Mouse (Mus musculus) CH12.LX (cell line): ENCODE results near the gene Tecta. TPM values are rescaled to one million over a fixed set of nuclear protein-coding genes. Genes with fewer than 3 reads are reported as not detected.

Experiments
- DNase-seq: peaks from one replicate; pipeline ENCODE4 v3.0.0-alpha.2; 2013; ENCODE audit errors: extremely low read depth
- H3K27ac ChIP-seq: 2 replicates; pipeline ENCODE4 v1.5.1; 2012; ENCODE audit warnings: low read depth, mild to moderate bottlenecking, control low read depth, moderate library complexity; ENCODE audit not compliant: insufficient read depth
- H3K27me3 ChIP-seq: replicated peaks from 2 replicates; pipeline ENCODE3; 2012; ENCODE audit warnings: inconsistent platforms
- H3K36me3 ChIP-seq, 2 experiments: replicated peaks in 1 of 2; 2 replicates each; pipeline versions ENCODE3 to v1.6.1; 2012; ENCODE audit warnings: inconsistent platforms in 1 of 2, low read length in 1 of 2, mild to moderate bottlenecking in 1 of 2, mixed read lengths in 1 of 2, moderate library complexity in 1 of 2; ENCODE audit not compliant: control insufficient read depth in 1 of 2, insufficient read depth in 1 of 2
- H3K4me1 ChIP-seq, 2 experiments: 2 replicates each; pipeline ENCODE4 v1.6.1; 2012; ENCODE audit warnings: inconsistent platforms in 1 of 2, moderate library complexity in 1 of 2; ENCODE audit not compliant: insufficient read depth in 2 of 2, control insufficient read depth in 1 of 2
- H3K4me2 ChIP-seq: 2 replicates; pipeline ENCODE4 v1.6.1; 2012; ENCODE audit warnings: low read depth, mild to moderate bottlenecking, control low read depth; ENCODE audit not compliant: poor library complexity, insufficient read depth, severe bottlenecking
- H3K4me3 ChIP-seq, 3 experiments: fragments of 150-350 bp in 1 of 3; sonication (generic) in 1 of 3; replicated peaks in 1 of 3; 2 replicates each; pipeline versions ENCODE3 to v1.5.1; 2011 to 2012; ENCODE audit warnings: low read depth in 2 of 3, low read length in 2 of 3, mild to moderate bottlenecking in 2 of 3, moderate library complexity in 2 of 3, control low read depth in 1 of 3, improper control_type of control experiment in 1 of 3, inconsistent platforms in 1 of 3, mixed read lengths in 1 of 3; ENCODE audit not compliant: poor library complexity in 1 of 3
- H3K79me2 ChIP-seq: replicated peaks from 2 replicates; pipeline ENCODE4 v1.6.1; 2012; ENCODE audit warnings: mild to moderate bottlenecking, moderate library complexity; ENCODE audit not compliant: control insufficient read depth, poor library complexity, insufficient read depth, severe bottlenecking; ENCODE audit errors: extremely low read depth
- H3K9ac ChIP-seq: 2 replicates; pipeline ENCODE4 v1.6.1; 2012; ENCODE audit warnings: low read depth, mild to moderate bottlenecking, control low read depth, moderate library complexity; ENCODE audit not compliant: insufficient read depth
- H3K9me3 ChIP-seq: replicated peaks from 2 replicates; pipeline ENCODE3; 2012; ENCODE audit warnings: low read length, inconsistent platforms, mixed read lengths
- CHD1 ChIP-seq: IDR thresholded peaks from 2 replicates; pipeline ENCODE4 v1.6.1; 2012; ENCODE audit warnings: low read depth, low read length, improper control_type of control experiment, inconsistent platforms
- CTCF ChIP-seq, 2 experiments: IDR thresholded peaks in 1 of 2; conservative IDR thresholded peaks in 1 of 2; 2 replicates each; pipeline ENCODE4 v1.5.1; 2011 to 2012; ENCODE audit warnings: low read depth in 2 of 2, low read length in 2 of 2, improper control_type of control experiment in 1 of 2, inconsistent platforms in 1 of 2, mild to moderate bottlenecking in 1 of 2, moderate library complexity in 1 of 2
- E2F4 ChIP-seq: IDR thresholded peaks from 2 replicates; pipeline ENCODE4 v1.6.1; 2011; ENCODE audit warnings: low read depth, low read length, improper control_type of control experiment; ENCODE audit not compliant: insufficient replicate concordance
- EP300 ChIP-seq: IDR thresholded peaks from 2 replicates; pipeline ENCODE4 v1.6.1; 2011; ENCODE audit warnings: low read length, improper control_type of control experiment
- ETS1 ChIP-seq: conservative IDR thresholded peaks from 2 replicates; pipeline ENCODE4 v1.6.1; 2012; ENCODE audit warnings: low read depth, mild to moderate bottlenecking, inconsistent platforms, low read length, improper control_type of control experiment, moderate library complexity
- GABPA ChIP-seq: IDR thresholded peaks from 2 replicates; pipeline ENCODE4 v1.6.1; 2012; ENCODE audit warnings: low read depth, low read length, improper control_type of control experiment, inconsistent platforms; ENCODE audit not compliant: insufficient replicate concordance
- HCFC1 ChIP-seq: IDR thresholded peaks from 2 replicates; pipeline ENCODE4 v1.6.1; 2012; ENCODE audit warnings: low read depth, mild to moderate bottlenecking, inconsistent platforms, low read length, improper control_type of control experiment
- MAFK ChIP-seq: IDR thresholded peaks from 2 replicates; pipeline ENCODE4 v1.6.1; 2011; ENCODE audit warnings: low read length, improper control_type of control experiment; ENCODE audit not compliant: insufficient replicate concordance
- MAZ ChIP-seq: IDR thresholded peaks from 2 replicates; pipeline ENCODE4 v1.6.1; 2012; ENCODE audit warnings: low read depth, mild to moderate bottlenecking, inconsistent platforms, low read length, improper control_type of control experiment, moderate library complexity
- MEF2A ChIP-seq: IDR thresholded peaks from 2 replicates; pipeline ENCODE4 v1.6.1; 2014; ENCODE audit warnings: low read depth, mild to moderate bottlenecking, inconsistent platforms, low read length, improper control_type of control experiment, borderline replicate concordance
- MYC ChIP-seq: IDR thresholded peaks from 2 replicates; pipeline ENCODE4 v1.6.1; 2011; ENCODE audit warnings: low read depth, mild to moderate bottlenecking, improper control_type of control experiment, low read length
- NRF1 ChIP-seq: IDR thresholded peaks from 2 replicates; pipeline ENCODE4 v1.6.1; 2014; ENCODE audit warnings: low read depth, mild to moderate bottlenecking, inconsistent platforms, low read length, improper control_type of control experiment, moderate library complexity
- POLR2A ChIP-seq: IDR thresholded peaks from 2 replicates; pipeline ENCODE4 v1.6.1; 2011; ENCODE audit warnings: low read depth, mild to moderate bottlenecking, improper control_type of control experiment, low read length
- RAD21 ChIP-seq: IDR thresholded peaks from 2 replicates; pipeline ENCODE4 v1.6.1; 2011; ENCODE audit warnings: low read depth, mild to moderate bottlenecking, low read length, improper control_type of control experiment, moderate library complexity
- SIN3A ChIP-seq: IDR thresholded peaks from 2 replicates; pipeline ENCODE4 v1.6.1; 2012; ENCODE audit warnings: low read length, improper control_type of control experiment, inconsistent platforms
- SMC3 ChIP-seq: IDR thresholded peaks from 2 replicates; pipeline ENCODE4 v1.6.1; 2011; ENCODE audit warnings: low read depth, low read length, improper control_type of control experiment
- TBP ChIP-seq: conservative IDR thresholded peaks from 2 replicates; pipeline ENCODE4 v1.6.1; 2011; ENCODE audit warnings: low read depth, low read length, improper control_type of control experiment
- TCF12 ChIP-seq: IDR thresholded peaks from 2 replicates; pipeline ENCODE4 v1.6.1; 2014; ENCODE audit warnings: low read depth, mild to moderate bottlenecking, inconsistent platforms, low read length, improper control_type of control experiment
- UBTF ChIP-seq: IDR thresholded peaks from 2 replicates; pipeline ENCODE4 v1.6.1; 2012; ENCODE audit warnings: low read depth, mild to moderate bottlenecking, inconsistent platforms, low read length, improper control_type of control experiment, moderate library complexity
- dilution Hi-C: fragments of 300-500 bp; cut with MboI; formaldehyde crosslinking; loops from 2 replicates; pipeline ENCODE4 v1.14.3; 2020; ENCODE audit warnings: low sequenced_read_pairs; ENCODE audit not compliant: extremely low pct_unique_long_range_greater_than_20kb, extremely low pct_ligation_motif_present
- in situ Hi-C: fragments of 300-500 bp; cut with MboI; formaldehyde crosslinking; loops from 3 replicates; pipeline ENCODE4 v1.14.3; 2019; ENCODE audit warnings: low sequenced_read_pairs, low pct_ligation_motif_present, low pct_unique_long_range_greater_than_20kb, mixed read lengths
- polyA plus RNA-seq: library from polyadenylated mRNA; unstranded; fragments of >175 nt; gene quantifications from 2 replicates; pipeline ENCODE4 v1.2.1, GENCODE M21; 2012; ENCODE audit warnings: low read depth; ENCODE audit not compliant: insufficient read length
- total RNA-seq, 2 experiments: library from RNA; depleted of rRNA; stranded (reverse); fragments of 300-350 nt in 1 of 2; fragments of >200 nt in 1 of 2; gene quantifications; 2 replicates each; pipeline ENCODE4 v1.2.3; 2012 to 2014

Tecta gene
- total and polyA plus RNA-seq, 3 experiments, result 0.04 to 0.09 TPM; not detected in 1

GRCm38 (mm10) chr9:42320616-42321015 is 79.1 kb downstream of the Tecta start:
- Histone ChIP-seq H3K4me2 (no peak overlapping the region), H3K27me3 (no peaks in the 10 kb centered on the region), H3K27ac (no peak overlapping the region), H3K4me3 (no peak overlapping the region), H3K9ac (no peak overlapping the region), H3K36me3 (no peaks in the 10 kb centered on the region), H3K4me1 (no peaks in the 10 kb centered on the region), H3K9me3 (peaks cover 3% of the 10 kb centered on the region), H3K79me2 (no peaks in the 10 kb centered on the region)
- dilution Hi-C loops (no loop called here), in situ Hi-C loops (no loop called here)
- no peak for DNase-seq
- TF ChIP-seq MEF2A (no peak), CTCF (conservative IDR thresholded peaks at IDR 0.05 in 1 of 2, IDR thresholded peaks at IDR 0.05 in 1 of 2; ENCODE audit: low read depth in 2 of 2, low read length in 2 of 2) (0 out of 4 replicates have a peak, but pooled peaks of 1 of the 2 experiments have one; percentile 1)

- peaks cover 8 to 17% of the 10 kb centered on the region in 2 experiments for H3K4me1 ChIP-seq
- no peak overlapping the region for H3K4me3 ChIP-seq
- TF ChIP-seq HCFC1 (no peak), TCF12 (no peak), MYC (no peak), EP300 (no peak), TBP (no peak), POLR2A (no peak), MAZ (no peak), CTCF (conservative IDR thresholded peaks at IDR 0.05 in 1 of 2, IDR thresholded peaks at IDR 0.05 in 1 of 2; ENCODE audit: low read depth in 2 of 2, low read length in 2 of 2) (no peak), NRF1 (no peak), CHD1 (no peak)
- TF ChIP-seq, all 38 proteins: peak for 0
- DNase-seq, result no peak
- Histone ChIP-seq H3K36me3 (no peaks in the 10 kb centered on the region), H3K27me3 (no peaks in the 10 kb centered on the region), H3K9ac (no peak overlapping the region), H3K9me3 (peaks cover 3% of the 10 kb centered on the region), H3K79me2 (no peaks in the 10 kb centered on the region), H3K4me2 (no peak overlapping the region), H3K27ac (no peak overlapping the region)
- dilution Hi-C loops, result no loop called here
- in situ Hi-C loops, result no loop called here
These were observed 81.2 kb downstream of the Tecta start for GRCm38 (mm10) chr9:42318455-42318987.

GRCm38 (mm10) chr9:42317337-42317736 is 82.4 kb downstream of the Tecta start:
- no peaks in the 10 kb centered on the region for H3K36me3 ChIP-seq
- H3K79me2 ChIP-seq, result no peaks in the 10 kb centered on the region
- H3K27ac ChIP-seq, result no peak overlapping the region
- DNase-seq, result peak; percentile 6
- dilution Hi-C loops, result no loop called here
- no peak overlapping the region for H3K4me3 ChIP-seq
- H3K9me3 ChIP-seq, result peaks cover 3% of the 10 kb centered on the region
- H3K4me1 ChIP-seq, result peaks cover 8 to 20% of the 10 kb centered on the region in 2 experiments
- in situ Hi-C loops, result no loop called here
- H3K9ac ChIP-seq, result no peak overlapping the region
- TF ChIP-seq SMC3 (peak; percentile 49), CTCF (conservative IDR thresholded peaks at IDR 0.05 in 1 of 2, IDR thresholded peaks at IDR 0.05 in 1 of 2; ENCODE audit: low read depth in 2 of 2, low read length in 2 of 2) (peak; percentile 13 to 57; a peak in 2 of 4 replicates), GABPA (no peak), MAFK (no peak), ETS1 (no peak), UBTF (no peak), MYC (no peak), E2F4 (no peak), SIN3A (no peak), RAD21 (peak; percentile 37)
- H3K4me2 ChIP-seq, result no peak overlapping the region
- no peaks in the 10 kb centered on the region for H3K27me3 ChIP-seq
